Mouse (Mus musculus): ENCODE results near the gene Lilra6. TPM values are rescaled to one million over a fixed set of nuclear protein-coding genes. Genes with fewer than 3 reads are reported as not detected.
"Not testable (repeated sequence)": the region's sequence is repeated elsewhere in the genome, so short reads cannot be mapped to it uniquely, and the experiment has no call there.

The Lilra6 gene
- 0.33 and 0.60 TPM in 2 replicates for total RNA-seq (2021)
- long read RNA-seq, experiment 1, result 0 reads
- long read RNA-seq, experiment 2, result 0 reads

DNA sequence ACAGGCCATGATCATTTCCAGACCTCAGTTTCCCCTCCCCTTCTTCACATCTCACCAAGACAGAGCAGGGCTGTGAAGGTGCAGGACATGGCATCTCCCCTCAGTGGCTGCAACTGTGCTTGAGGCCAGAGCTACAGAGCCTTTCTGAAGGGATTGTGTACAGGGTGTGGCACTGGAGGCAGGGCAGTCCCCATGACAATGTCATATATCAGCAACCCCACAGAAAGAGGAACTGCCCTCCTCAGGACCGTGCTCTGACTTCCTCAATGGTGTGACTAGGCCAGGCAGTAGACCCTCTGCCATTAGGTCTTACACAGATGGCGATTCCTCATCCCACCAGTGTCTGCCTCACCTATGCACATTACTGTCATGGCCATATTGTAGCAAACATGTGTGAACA lies at the start of gene Lilra6:
TSS of gene Lilra6 (minus strand) at position 117 of the 400 bp plus-strand sequence.
- not testable (repeated sequence) for DNase-seq

DNA sequence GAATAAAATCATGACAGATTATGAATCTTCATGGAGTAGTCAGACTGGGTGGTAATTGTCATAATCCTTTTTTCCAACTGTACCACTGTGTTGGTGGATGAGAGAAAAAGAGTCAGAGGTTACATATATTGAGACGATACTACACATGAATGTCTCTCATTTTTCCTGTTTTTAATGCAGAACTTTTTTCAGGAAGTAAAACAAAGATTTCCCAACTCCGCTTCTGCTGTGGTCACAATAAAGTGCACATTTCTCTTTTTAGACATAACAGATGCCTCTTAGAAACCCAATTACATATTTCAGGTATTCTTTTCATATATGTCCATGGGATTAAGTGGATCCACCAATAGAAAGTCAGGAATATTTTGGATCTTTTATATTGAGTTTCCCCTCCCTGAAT lies 46.7 kb upstream of the Lilra6 start:
- DNase-seq, result no peak

GRCm38 (mm10) chr7:3957387-3957786 lies 42.1 kb upstream of the Lilra6 start:
- no peak for DNase-seq

DNA sequence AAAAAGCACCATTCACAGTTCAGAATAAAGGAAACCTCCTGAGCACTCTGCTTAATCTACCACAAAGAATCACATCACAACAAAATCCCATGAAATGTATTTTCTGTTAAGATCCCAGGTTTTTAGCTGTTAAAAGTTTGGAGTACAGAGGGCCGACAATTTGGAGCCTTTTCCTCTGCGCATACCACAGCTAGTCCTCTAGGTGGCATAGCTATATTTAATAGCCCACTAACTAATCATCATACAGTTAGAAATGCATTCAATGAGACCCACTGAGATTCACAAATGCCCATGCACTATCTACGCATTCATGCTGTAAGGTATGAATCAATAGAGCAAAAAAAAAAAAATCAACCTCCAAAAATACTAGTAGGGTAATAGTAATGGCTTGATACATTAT lies 33.9 kb upstream of the Lilra6 start:
- DNase-seq, result no peak

- DNase-seq, result no peak
Observed at GRCm38 (mm10) chr7:3948223-3948622, 32.9 kb upstream of the Lilra6 start.

DNA sequence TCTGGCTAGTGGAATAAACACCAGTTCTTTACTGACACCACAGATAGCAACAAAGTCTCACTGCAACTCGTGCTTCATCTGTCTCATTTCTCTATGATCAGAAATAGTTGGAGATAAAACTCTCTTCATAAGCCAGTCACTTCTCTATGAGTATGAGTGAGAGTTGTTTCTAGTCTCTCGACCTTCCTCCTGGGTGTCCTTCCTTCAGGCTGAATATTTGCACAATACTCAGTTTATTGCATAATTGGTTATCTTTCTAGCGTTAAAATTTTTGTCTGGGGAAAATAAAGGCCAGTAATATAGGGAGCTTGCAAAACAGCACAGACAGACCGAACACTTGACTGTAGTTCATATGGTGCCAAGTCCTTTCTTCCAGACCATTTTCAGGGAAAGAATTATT lies 30.8 kb upstream of the Lilra6 start:
- DNase-seq, result no peak

DNA sequence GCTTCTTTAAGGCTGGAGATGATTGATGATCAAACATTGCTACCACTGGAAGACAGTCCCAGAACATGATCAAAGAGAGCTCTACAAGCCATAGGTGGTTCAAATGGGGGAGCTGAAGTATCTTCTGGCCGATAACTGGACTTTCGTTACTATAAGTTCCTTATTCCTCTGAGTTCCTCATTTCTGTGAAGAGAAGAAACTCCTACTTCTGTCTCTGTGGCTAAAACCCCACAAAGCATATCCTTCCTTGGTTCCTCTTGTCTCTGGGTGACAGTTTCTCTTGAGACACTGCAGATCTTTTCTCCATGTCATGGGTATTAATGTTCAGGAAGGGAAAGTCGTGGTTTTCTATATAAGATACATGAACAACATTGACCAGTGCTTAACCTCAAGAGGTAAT lies 25.6 kb upstream of the Lilra6 start:
- DNase-seq, result no peak

- DNase-seq, result no peak
Observed at GRCm38 (mm10) chr7:3939866-3940525, 24.7 kb upstream of the Lilra6 start.

DNA sequence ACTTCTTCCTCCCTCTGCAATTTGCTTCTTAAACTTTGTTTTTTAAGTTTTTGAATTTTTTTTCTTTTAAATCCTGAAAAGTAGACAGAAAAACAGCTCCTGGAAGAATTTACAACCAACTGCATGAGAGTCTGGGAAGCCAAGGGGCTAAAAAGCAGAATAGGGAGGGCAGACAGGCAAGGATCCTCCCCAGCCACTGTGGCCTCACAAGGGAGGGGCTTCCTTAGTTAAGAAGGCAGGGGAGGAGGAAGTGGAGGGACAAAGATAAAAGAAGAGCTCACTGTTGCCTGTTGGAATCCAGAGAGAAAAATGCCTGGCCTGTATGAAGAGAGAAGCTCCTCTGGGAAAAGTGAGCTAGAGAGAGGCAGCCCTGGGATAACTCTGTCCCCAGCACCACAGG lies 20.2 kb upstream of the Lilra6 start:
- DNase-seq, result not testable (repeated sequence)

- DNase-seq, result no peak
Observed at GRCm38 (mm10) chr7:3903704-3904103, 11.6 kb downstream of the Lilra6 start.

DNA sequence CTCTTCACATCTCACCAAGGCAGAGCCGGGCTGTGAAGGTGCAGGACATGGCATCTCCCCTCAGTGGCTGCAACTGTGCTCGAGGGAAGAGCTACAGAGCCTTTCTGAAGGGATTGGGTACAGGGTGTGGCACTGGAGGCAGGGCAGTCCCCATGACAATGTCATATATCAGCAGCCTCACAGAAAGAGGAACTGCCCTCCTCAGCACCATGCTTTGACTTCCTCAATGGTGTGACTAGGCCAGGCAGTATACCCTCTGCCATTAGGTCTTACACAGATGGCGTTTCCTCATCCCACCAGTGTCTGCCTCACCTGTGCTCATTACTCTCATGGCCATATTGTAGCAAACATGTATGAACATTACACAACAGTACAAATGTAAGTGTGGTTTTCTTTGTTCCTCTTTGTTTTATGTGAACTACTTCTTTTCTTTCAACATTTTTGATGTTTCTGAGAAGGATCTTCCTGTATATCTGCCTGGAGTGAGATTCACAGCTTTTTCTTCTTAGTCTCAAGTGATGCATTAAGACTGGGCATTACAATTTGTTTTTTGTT lies 17.2 kb downstream of the Lilra6 start, which contains the start of gene Gm14548:
TSS of gene Gm14548 (minus strand) at position 85 of the 555 bp plus-strand sequence.
- not testable (repeated sequence) for DNase-seq

GRCm38 (mm10) chr7:3875032-3875431 lies 40.3 kb downstream of the Lilra6 start:
- not testable (repeated sequence) for DNase-seq

Other genes with a start within 250 kb of the Lilra6 start
- 14.7 and 15.9 TPM in 2 replicates for gene Leng1, start 249.7 kb downstream of the Lilra6 start, total RNA-seq (2021)
- gene Tmc4, start 237.9 kb downstream of the Lilra6 start, total RNA-seq (2021), result 5.6 and 6.9 TPM in 2 replicates
- 97.1 and 101 TPM in 2 replicates for gene Tsen34, start 222.6 kb downstream of the Lilra6 start, total RNA-seq (2021)
- 51.8 and 55.3 TPM in 2 replicates for gene Mboat7, start 222.0 kb downstream of the Lilra6 start, total RNA-seq (2021)
- gene Rps9, start 211.5 kb downstream of the Lilra6 start, total RNA-seq (2021), result 962 and 1,107 TPM in 2 replicates
- gene Pirb, start 195.1 kb downstream of the Lilra6 start, total RNA-seq (2021), result 1.9 and 3.8 TPM in 2 replicates
- gene Gm15448, start 89.8 kb downstream of the Lilra6 start, total RNA-seq (2021), result 0.68 TPM in 1 of 2 replicates, not detected in the other
- 1.0 TPM in 1 of 2 replicates, not detected in the other for gene Pira2, start 70.5 kb downstream of the Lilra6 start, total RNA-seq (2021)
- 0.49 TPM in 1 of 2 replicates, not detected in the other for gene Gm14548, start 17.4 kb downstream of the Lilra6 start, total RNA-seq (2021)
- gene Lair1, start 147.7 kb upstream of the Lilra6 start, total RNA-seq (2021), result 0.59 and 1.8 TPM in 2 replicates
- 5.2 and 5.6 TPM in 2 replicates for gene Ttyh1, start 203.9 kb upstream of the Lilra6 start, total RNA-seq (2021)
- 97.9 and 129 TPM in 2 replicates for gene Leng8, start 221.5 kb upstream of the Lilra6 start, total RNA-seq (2021)
- 8.7 and 11.8 TPM in 2 replicates for gene Leng9, start 234.9 kb upstream of the Lilra6 start, total RNA-seq (2021)
- gene Cdc42ep5, start 249.4 kb upstream of the Lilra6 start, total RNA-seq (2021), result 27.8 and 29.7 TPM in 2 replicates